Mouse (Mus musculus) heart, postnatal 0 days (tissue): ENCODE data around the gene Tifab.

Experiments used
- CTCF ChIP-seq: IDR thresholded peaks from 2 replicates; pipeline ENCODE4 v1.5.1; 2016; ENCODE audit warnings: antibody characterized with exemption, control low read depth, low read depth
- EP300 ChIP-seq: IDR thresholded peaks from 2 replicates; pipeline ENCODE4 v1.6.1; 2016; ENCODE audit warnings: antibody characterized with exemption, low read depth

DNA sequence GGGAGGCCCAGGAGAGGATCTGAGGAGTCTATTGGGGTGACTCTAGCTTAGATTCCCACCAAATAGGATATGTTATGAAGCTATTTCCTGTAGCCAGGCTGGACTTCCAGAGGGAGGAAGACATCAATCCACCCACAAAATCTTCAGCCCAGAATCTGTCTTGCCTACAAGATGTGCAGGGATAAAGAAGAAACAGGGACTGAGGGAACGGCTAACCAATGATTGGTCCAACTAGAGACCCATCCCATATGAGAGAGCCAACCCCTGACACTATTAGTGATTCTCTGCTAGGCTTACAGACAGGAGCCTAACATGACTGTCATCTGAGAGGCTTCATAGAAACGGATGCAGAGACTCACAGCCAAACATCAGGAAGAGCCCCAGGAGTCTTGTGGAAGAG lies 34.7 kb downstream of the Tifab start:
- TF ChIP-seq CTCF, result no peak
- no peak for TF ChIP-seq EP300
